Mouse (Mus musculus) ZHBTc4 (cell line): Measurements from ENCODE around the gene Cdc42se2.
A peak's percentile ranks its signal among the peaks of the same experiment; 100 is the strongest.

Experiments used
- DNase-seq: peaks from one replicate; pipeline ENCODE4 v3.0.0-alpha.2; 2011; ENCODE audit warnings: low read depth, low spot score

Gene Cdc42se2

GRCm38 (mm10) chr11:54787488-54788474 lies at the start of gene Cdc42se2:
Cdc42se2 (minus strand) TSS chr11:54787675.
- DNase-seq = peak; percentile 98

DNA sequence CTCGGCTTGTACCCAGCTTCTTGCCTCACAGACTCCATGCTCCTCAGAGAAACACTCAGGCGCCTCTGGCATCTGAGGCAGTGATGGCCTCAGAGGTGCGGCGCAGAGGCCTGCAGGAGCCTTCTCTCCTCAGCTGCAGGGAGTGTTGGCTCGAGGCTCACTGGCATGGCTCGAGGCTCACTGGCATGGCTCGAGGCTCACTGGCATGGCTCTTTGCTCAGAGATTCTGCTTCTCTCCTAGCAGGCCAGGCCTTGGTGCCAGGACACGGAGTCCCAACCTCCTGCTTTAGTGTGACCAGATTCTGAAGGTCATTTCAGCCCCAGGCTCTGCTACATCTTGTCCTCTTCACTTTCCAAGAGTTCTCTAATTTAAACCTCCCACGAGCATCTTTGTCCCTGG lies 48.6 kb upstream of the Cdc42se2 start:
- DNase-seq = no peak

DNA sequence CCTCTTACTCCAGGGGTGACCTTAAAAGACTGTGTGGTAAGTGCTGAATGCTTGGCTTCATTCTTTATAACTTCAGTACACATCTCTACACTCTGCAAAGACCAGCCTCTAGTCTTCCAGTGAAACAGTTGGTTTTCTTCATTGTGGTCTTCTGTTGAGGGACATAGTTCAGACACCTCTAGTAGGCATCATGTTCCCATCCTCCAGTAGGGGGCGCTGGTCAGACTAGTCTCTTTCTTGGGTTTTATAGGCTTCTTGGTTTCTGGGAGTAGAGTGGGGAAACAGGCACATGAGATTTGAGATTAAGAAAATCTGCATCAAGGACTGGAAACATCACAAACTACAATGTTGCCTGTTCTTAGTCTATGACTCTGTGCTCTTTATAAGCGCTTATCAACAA lies 47.1 kb upstream of the Cdc42se2 start:
- peak; percentile 82 for DNase-seq

DNA sequence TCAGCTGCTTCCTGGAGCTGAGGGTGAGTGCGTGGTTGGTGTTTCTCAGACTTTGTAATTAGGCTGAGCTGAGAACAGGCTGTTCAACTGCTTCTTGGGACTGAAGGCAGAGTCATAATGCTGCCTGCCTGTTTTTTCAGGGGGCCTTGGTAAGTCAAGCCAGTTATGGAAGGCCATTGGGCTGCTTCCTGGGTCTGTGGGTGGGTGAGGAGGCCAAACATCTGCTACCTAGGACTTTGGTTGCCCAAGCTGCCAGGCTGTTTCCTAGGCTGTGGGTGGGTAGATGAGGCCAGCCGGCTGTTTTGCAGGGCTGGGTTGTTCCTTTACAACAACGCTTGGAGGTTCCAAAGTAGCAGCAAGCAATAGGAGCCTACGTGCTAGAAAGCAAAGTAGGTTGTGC lies 46.4 kb upstream of the Cdc42se2 start:
- DNase-seq = no peak

DNA sequence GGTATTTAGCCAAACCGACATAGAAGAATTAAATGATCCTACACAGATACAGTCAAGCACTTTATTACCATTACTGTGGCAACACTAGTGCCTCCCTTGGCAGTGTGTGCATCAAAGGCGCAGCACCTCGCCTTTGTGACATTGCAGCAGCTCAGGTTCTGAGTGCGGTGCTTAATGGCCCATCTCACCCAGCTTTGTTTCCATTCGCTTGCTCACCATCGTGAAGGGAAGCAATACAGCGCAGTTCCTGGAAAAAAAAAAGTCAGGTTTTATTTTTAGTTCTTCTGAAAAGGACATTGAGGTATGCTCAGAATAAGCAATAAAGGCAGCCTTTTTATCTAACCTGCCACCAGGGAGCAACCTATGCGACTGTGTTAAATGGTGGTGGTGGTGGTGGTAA lies 39.3 kb upstream of the Cdc42se2 start:
- DNase-seq = peak; percentile 34

- DNase-seq = peak; percentile 78
These were observed 38.3 kb upstream of the Cdc42se2 start for GRCm38 (mm10) chr11:54825774-54826173.

DNA sequence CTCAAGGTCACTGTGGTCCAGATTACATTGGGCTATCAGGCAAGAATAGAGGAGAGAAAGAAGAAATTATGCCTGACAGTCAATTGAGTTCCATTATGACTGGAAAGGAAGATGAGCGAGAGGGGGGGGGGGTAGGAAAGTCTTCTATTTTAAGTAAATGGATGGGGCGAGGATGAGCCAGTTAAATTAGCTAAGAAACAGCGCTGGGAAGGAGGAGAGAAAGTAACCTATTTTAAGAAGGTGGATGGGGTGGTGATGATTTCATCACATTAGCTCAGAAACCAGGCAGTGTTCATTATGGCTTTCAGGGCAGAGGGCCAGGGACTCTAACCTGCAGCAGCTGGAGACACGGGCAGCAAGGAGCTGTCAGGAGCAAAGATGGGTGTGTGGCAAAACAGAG lies 36.0 kb upstream of the Cdc42se2 start:
- no peak for DNase-seq

DNA sequence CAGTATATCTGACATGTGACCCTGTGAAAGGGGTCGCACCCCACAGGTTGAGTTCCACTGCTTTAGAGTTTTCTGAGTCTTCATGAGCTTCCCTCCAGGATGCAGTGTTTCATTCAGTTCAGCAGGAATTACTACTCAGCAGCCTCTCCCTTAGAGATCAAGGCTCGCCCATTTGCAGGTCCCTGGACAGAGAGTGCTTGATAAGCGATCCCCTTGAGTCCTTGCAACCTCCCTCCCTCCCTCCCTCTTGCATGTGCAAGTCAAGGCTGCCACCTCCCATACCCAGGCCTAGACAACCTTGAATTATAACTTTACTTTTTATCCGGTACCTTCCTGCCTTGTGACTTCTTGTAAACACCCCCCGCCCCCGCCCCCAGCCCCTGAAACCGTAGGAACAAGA lies 32.0 kb upstream of the Cdc42se2 start:
- DNase-seq = peak; percentile 53

- no peak for DNase-seq
These were observed 30.0 kb upstream of the Cdc42se2 start for GRCm38 (mm10) chr11:54817449-54817848.

GRCm38 (mm10) chr11:54815659-54816058 lies 28.2 kb upstream of the Cdc42se2 start:
- no peak for DNase-seq

DNA sequence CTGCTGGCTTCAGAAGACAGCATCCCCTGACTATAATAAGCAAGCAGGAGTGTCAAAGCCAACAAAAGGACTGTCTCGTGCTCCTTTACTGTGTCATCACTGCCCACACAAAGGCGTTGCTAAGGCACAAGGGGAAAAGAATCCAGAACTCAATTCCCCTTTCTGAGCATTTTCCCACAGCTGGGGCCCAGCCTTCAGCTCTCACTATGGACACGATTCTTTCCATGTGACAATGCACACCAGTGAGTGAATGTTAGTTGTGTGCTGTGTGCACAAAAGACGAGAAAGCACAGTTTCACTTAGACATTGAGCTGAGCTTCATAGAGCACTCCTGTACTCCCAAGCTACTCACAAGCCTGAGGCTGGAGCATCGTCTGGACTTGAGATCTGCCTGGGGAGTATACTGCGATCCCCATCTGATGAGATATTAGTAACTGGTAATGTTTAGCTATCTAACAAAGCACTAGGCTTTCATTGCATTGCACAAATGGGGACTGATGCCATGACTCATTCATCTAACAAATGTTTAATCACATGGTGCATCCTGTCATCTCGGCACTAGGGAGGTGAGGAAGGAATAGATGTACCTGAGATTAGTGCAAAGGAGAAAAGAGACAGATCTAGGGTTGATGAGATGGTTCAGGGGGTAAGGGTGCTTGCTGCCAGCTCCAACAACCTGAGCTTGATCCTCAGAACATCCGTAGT lies 25.5 kb upstream of the Cdc42se2 start:
- DNase-seq = no peak

DNA sequence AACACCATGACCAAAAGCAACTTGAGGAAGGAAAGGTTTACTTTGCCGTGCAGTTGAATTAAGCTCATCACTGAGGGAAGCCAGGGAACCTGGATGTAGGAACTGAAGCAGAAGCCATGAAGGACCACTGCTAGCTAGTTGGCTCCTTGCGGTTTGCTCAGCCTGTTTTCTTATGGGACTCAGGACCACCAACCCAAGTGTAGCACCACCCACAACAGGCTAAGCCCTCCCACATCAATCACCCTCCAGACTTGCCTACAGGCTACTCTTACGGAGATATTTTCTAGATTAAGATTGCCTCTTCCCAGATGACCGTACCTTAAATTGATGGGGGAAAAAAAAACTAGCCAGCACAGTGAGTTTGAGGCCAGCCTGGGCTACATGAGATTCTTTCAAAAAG lies 24.8 kb upstream of the Cdc42se2 start:
- DNase-seq = no peak

DNA sequence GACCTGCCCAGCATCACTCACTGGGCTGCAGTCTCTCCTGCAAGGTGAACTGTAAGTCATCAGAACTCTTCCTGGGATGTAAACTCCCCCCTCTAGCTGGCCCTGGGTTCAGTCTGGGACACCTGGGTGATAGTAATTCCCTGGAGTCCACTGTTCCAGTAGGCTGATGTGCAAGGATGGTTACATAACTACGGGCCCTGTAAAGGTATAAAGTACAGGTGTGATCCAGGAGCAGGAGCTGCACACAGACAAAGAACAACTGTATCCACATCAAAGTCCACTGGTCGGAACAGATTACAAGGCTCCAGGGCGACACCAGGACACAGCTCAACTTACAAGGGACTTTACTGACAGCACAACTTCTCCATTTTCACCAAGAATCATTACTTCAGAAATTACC lies 23.6 kb upstream of the Cdc42se2 start:
- DNase-seq = no peak

- no peak for DNase-seq
These were observed 22.1 kb upstream of the Cdc42se2 start for GRCm38 (mm10) chr11:54809582-54809981.

GRCm38 (mm10) chr11:54808177-54808576 lies 20.7 kb upstream of the Cdc42se2 start:
- DNase-seq = no peak

- no peak for DNase-seq
These were observed 20.2 kb upstream of the Cdc42se2 start for GRCm38 (mm10) chr11:54807669-54808068.

- peak; percentile 82 for DNase-seq
These were observed 19.4 kb upstream of the Cdc42se2 start for GRCm38 (mm10) chr11:54806891-54807290.

DNA sequence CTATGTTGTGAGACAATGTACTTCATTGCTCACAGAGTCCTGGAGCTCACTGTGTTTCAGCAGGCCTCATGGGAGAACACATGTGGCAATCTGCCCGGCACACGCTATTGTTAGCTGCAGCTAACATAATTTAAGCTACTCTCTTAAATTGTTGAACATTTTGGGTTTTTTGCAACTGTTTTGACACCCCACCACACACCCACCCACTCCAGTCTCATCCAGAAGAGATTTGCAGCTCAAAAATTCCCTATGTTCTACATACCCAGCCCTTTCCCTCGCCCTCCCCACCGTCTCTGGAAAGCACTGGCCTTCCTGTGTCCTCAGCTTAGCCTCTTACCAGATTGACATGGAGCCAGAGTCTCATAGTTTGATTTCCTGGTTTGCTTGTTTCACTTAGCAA lies 17.7 kb upstream of the Cdc42se2 start:
- DNase-seq = no peak

DNA sequence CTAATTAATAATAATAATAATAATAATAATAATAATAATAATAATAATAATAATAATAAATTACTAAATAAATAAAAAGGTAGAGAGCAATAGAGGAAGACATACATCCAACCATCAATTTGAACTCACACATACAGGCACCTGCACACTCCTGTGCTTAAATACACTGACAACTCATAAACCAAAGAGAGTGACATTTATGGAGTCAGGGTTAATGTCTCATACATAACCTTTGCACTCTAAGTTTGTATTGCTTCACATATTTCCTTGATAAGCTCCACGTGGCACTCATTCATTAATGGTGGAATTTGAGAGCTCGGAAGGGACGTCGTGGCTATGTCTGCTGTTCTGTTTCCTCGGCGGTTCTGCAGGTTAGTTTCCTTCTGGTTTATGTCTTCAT lies 15.1 kb upstream of the Cdc42se2 start:
- no peak for DNase-seq

GRCm38 (mm10) chr11:54801791-54802558 lies 14.5 kb upstream of the Cdc42se2 start:
- DNase-seq = no peak

DNA sequence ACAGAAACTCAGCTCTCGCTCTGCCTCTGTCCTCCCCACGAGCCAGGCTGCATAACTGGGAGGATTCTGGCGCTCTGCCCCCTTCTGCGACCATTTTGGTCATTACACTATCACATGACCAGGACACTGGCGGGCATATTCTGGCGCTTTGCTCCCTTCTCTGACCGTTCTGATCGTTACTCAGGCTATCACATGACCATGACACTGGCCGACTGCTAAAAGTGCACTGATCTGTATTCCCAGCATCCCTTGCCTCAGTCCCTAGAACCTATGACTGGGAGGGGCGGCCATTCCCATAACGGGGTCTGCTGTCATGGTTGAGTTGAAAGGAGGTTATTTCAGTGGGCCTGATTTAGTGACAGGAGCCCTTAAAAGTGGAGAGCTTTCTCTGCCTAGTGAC lies 9.1 kb upstream of the Cdc42se2 start:
- peak; percentile 56 for DNase-seq

GRCm38 (mm10) chr11:54794678-54795077 lies 7.2 kb upstream of the Cdc42se2 start:
- no peak for DNase-seq
